Mouse (Mus musculus): ENCODE results near the gene Lpp. TPM values are rescaled to one million over a fixed set of nuclear protein-coding genes. Genes with fewer than 3 reads are reported as not detected.

Lpp gene
- total RNA-seq (2021): 1 to 10 TPM; 6.9 to 7.5 TPM
- long read RNA-seq, experiment 1, full-length matches to known transcripts: 1 of 7 reads
- long read RNA-seq, experiment 1, partial matches to known transcripts: 1 of 7 reads
- long read RNA-seq, experiment 1, other reads (novel, unspliced or antisense): 5 of 7 reads
- long read RNA-seq, experiment 2, full-length matches to known transcripts: 2 of 11 reads
- long read RNA-seq, experiment 2, partial matches to known transcripts: 1 of 11 reads
- long read RNA-seq, experiment 2, other reads (novel, unspliced or antisense): 8 of 11 reads

DNA sequence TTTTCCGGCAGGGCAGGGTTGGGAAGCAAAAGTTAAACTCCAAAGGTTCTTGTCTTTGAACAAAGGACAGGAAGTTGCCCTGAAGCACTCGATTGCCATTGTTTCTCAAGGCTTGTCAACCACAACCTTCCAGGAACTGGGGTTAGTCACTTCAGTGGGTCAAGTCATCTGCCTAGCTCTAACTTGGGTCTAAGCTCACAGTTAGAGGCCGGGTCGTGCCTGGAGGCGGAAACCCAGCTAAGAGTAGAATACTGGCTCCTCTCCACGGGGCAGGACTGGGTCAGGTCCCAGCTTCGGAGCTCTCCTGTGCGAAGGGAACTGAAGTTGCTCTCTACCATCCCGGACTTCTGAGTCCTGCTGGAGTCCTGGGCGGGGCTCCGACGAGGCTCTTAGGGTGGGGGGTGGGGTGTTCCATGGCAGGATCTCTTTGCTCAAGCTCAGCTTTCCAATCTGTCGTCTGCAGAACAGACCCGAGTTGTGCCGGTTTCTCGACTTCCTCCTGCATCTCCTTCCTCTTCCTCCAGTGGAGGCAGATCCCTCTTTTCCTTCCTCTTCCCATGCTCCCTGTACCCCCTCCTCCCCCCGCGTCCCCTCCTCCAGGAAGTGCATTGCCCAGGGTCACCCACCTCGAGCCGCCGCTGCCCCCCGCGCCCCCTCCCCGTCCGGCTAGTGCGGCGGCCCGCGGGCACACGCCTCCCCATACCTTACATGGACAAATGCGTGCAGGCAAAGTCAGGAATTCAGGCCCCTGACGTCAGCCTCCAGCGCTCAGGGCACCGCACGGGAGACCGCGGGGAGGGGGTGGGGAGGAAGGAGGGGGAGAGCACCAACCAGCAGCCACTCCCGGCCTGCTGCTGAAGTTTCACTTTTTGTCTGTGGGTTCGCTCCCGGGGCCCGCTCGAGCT is at the start of gene Lpp:
TSS of gene Lpp (plus strand) at position 857 of the 905 bp plus-strand sequence.
- Histone ChIP-seq H3K27ac (peak within 1 kb of the TSS; percentile 81), H3K4me3 (peak within 1 kb of the TSS; percentile 81)
- DNase-seq (ENCODE audit: extremely low spot score in 1 of 2, low spot score in 2 of 2): peak; percentile 29 to 49
- intact Hi-C loops (cut with DNase I): loop anchor here (2.0 to 5.0 kb wide), 2 partner anchors 404 to 669 kb away; partner anchors contain the start of genes Bcl6 and Gm37419
- TF ChIP-seq CTCF (IDR thresholded peaks at IDR 0.05): no peak

DNA sequence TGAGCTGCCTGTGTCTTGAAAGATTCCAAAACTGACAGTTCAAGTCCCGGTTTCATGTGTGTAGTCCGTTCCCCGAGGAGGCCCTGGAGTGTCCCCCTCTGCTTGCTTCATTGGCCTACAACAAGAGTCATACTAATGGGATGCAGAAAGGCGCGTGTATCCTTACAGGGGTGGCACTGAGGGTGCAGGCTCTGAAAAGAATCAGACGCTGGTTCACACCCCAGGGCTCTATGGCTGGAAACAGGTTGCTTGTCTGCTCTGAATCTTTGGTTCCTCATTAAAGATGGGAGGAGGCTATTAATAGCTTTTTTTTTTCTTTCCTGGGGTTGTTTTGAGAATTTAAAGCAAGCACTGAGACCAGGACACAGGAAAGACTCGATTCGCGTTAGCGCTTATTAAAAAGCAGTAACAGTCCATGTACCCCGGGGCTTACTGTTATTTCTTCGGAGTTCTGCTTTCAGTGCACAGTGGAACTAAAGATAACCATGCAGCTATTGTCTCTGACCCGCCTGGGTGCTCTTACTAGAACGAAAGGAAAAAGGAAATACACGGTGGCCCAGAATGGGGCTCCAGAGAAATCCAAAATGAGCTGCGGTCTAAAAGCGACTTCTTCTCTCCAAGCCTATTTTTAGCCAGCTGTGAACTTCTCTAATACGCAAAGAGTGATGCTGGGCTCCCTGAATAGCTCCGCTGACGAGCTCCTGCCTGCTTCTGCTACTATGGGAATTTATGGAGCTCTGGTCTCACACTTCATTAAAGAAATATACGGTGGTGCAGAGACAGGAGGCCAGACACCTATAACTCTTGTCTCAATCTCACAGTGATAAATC is 45.5 kb upstream of the Lpp start:
- intact Hi-C loops (cut with DNase I): no loop called here

DNA sequence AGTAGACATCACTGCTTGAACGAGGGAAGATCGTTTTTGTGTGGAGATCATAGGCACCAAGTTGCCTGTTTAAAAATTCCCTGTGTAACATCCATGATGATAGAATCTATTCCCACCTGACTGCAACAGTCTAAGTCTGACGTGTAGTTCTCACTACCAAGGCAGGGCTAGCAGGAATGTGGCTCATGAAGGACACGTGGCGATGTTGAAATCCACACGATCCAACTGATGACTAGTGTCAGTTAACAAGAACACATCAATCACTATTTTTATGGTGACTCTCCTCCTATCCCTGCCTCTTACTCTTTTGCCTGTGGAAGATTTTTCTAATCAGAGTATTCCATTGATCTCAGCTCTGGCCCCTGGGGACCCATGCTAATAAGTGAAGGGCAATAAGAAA is 43.0 kb upstream of the Lpp start:
- intact Hi-C loops (cut with DNase I): no loop called here
- H3K4me3 ChIP-seq: no peak overlapping the region
- no peak for DNase-seq (ENCODE audit: extremely low spot score in 1 of 2, low spot score in 2 of 2)
- no peak for TF ChIP-seq CTCF (IDR thresholded peaks at IDR 0.05)
- no peak overlapping the region for H3K27ac ChIP-seq

More for the DNA sequence above, 45.5 kb upstream of the Lpp start:
- Histone ChIP-seq H3K4me3 (peak overlapping the region; percentile 2), H3K27ac (peak overlapping the region; percentile 32; the same call in 1 of the 2 replicates)
- TF ChIP-seq CTCF (IDR thresholded peaks at IDR 0.05): no peak
- peak in 1 of 2 experiments; percentile 37 for DNase-seq (ENCODE audit: extremely low spot score in 1 of 2, low spot score in 2 of 2)

DNA sequence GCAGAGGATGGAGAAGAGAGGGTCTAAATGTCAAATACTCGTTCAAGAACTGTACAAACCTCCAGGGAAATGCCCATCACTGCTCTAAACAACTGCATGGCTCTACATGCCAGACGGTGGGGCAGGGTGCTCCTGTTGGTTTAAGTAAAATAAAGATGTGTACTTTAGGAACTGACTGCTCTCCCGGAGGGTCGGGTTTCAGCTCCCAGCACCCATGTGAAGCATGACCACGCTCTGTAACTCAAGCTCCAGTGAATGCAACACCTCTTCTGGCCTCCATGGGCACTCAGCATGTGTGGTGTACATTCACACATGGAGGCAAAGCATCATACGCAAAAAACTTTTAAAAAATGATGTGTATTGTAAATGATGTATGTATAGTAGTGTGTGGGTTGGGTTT is 42.6 kb upstream of the Lpp start:
- Histone ChIP-seq H3K4me3 (no peak overlapping the region), H3K27ac (no peak overlapping the region)
- intact Hi-C loops (cut with DNase I): no loop called here
- no peak for DNase-seq (ENCODE audit: extremely low spot score in 1 of 2, low spot score in 2 of 2)
- TF ChIP-seq CTCF (IDR thresholded peaks at IDR 0.05): no peak

DNA sequence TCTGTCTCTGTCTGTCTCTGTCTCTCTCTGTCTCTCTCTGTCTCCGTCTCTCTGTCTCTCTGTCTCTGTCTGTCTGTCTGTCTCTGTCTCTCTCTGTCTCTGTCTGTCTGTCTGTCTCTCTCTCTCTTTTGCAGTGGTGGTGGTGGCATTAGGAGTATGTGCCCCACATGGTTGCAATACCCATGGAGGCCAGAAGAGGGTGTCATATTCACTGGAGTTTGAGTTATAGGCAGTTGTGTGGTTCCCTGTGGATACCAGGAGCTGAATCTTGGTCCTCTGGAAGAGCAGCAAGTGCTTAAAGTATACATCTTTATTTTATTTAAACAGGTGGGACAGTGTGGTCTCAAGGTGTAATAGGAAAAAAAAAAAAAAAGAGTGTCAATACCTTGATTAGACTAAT is 41.5 kb upstream of the Lpp start:
- Histone ChIP-seq H3K4me3 (no peak overlapping the region), H3K27ac (no peak overlapping the region)
- DNase-seq (ENCODE audit: extremely low spot score in 1 of 2, low spot score in 2 of 2): no peak
- no peak; the same call in 1 of the 2 replicates for TF ChIP-seq CTCF (IDR thresholded peaks at IDR 0.05)
- intact Hi-C loops (cut with DNase I): no loop called here

DNA sequence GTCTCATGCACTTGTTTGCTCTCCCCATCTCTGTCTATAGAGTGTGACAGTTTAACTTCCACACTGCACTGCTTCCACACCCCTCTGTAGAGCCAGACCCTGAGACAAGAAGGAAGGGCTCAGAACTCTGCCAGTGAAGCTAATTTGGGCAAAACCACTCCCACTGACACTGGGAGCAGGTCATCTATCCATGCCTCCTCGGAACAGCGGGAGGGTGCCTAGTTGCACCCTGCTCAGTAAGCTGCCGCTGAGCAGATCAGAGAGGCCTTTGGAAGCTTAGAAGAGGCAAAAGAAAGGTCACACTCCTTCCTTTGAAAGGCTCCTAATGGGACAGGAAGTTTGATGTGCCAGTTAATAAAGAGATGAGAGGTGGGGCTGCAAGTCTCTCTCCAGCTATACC is 39.5 kb upstream of the Lpp start:
- Histone ChIP-seq H3K27ac (no peak overlapping the region), H3K4me3 (no peak overlapping the region)
- intact Hi-C loops (cut with DNase I): no loop called here
- DNase-seq (ENCODE audit: extremely low spot score in 1 of 2, low spot score in 2 of 2): no peak
- TF ChIP-seq CTCF (IDR thresholded peaks at IDR 0.05): no peak

DNA sequence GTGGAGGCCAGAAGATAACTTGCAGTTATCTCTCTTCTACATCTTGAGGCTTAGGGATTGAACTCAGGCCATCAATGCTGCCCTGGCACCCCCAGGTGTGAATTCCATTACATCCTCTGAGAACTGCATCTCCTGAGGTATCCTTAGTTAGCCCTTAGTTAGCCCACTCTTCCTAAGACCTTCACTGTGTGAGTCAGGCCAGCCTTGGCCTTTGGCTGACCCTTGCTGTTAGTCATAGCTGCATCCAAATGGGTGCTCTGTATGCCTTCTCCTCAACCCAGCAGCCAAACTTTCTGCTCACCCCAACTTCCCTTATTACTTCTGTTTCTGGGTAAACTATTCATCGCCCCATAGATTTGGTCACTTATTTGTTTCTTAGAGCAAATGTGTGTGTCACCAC is 31.6 kb upstream of the Lpp start:
- no peak overlapping the region for H3K27ac ChIP-seq
- no peak for TF ChIP-seq CTCF (IDR thresholded peaks at IDR 0.05)
- intact Hi-C loops (cut with DNase I): no loop called here
- H3K4me3 ChIP-seq: no peak overlapping the region
- DNase-seq (ENCODE audit: extremely low spot score in 1 of 2, low spot score in 2 of 2): no peak

DNA sequence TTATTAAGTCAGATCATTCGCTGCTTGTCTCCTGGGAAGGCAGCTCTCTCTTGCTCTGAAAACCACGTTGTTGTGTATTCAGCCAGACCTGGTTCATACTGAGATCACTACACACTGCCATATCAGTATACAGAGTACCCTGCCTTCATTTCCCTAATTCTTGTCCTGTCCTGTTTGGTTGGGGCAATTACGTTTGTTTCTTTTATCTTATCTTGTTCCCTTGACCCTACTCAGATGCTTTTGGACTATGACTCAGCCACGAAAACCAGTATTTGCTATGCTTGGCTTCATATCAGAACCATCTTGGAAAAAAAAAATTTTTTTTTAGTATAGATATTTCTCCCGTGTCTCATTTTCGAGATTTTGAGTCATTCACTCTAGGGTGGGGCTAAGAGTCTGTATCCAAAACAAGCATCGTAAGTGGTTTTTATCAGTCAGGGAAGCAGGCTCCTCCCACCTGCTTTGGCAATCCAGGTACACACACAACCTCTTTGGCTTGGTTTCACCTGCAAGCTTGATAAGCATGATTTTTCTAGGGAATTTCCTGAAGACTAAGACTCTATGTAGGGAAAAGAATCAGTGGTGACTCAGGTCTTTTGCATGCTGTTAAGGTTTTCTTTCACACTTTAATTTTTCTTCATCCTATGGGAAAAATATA is 29.1 kb upstream of the Lpp start:
- no peak for TF ChIP-seq CTCF (IDR thresholded peaks at IDR 0.05)
- no peak overlapping the region for H3K27ac ChIP-seq
- DNase-seq (ENCODE audit: extremely low spot score in 1 of 2, low spot score in 2 of 2): no peak
- no peak overlapping the region for H3K4me3 ChIP-seq
- intact Hi-C loops (cut with DNase I): no loop called here

DNA sequence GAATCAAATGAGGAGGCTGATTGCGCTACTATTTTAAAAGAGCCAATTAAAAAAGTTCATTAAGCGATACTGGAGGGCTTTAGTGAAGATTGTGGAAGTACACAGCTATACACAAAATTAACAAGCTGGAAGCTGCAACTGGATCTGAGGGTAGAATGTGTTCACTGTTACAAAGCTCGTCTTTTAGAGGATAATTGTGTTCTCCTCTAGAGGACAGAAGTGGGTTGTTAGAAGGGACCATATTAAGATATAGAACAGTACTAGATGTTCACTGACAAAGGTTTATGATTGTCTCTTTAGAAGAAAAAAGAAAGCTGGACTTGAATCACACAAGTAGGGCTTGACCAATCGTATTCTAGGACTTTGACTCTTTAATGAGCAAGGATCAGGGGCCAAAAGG is 27.4 kb upstream of the Lpp start:
- DNase-seq (ENCODE audit: extremely low spot score in 1 of 2, low spot score in 2 of 2): no peak
- TF ChIP-seq CTCF (IDR thresholded peaks at IDR 0.05): no peak; the same call in 1 of the 2 replicates
- no peak overlapping the region for H3K4me3 ChIP-seq
- H3K27ac ChIP-seq: no peak overlapping the region
- intact Hi-C loops (cut with DNase I): no loop called here

DNA sequence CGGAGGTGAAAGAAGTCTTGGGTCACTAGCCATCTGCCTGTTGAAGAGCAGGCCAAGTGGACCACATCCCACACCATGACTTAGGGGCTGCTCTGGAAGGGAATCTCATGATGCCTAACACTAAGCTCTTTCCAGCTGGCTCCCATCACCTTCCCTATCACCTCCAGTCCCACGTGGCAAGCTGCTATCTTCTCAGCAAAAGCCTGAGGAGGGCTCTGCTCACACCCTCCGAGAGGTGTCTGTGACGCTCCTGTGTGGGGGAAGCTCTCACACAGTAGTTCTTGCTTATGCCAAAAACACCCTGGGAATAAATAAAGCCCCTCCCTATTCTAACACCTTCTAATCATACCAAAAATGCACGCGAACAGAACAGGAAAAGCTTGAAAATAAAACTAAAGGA is 26.2 kb upstream of the Lpp start:
- intact Hi-C loops (cut with DNase I): no loop called here
- no peak overlapping the region for H3K4me3 ChIP-seq
- no peak for DNase-seq (ENCODE audit: extremely low spot score in 1 of 2, low spot score in 2 of 2)
- H3K27ac ChIP-seq: no peak overlapping the region
- no peak for TF ChIP-seq CTCF (IDR thresholded peaks at IDR 0.05)

DNA sequence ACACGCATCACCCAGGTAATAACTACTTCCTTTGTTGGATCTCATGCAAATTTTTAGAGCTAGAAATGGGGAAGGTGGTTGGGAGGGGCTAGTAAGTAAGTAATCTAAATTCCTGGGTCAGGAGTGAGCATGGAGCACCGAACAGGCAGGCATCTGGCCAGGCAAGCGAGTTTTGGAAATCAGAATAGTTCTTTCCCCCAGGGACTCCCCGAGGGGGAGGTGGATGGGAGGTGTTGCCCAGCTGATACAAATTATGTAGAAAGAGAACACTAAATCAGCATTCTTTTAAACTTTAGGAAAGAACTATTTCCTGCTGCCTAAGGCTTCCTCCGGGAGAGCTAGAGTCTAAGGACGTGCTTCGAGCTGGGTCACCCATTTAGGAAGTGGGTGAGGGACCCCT is 25.8 kb upstream of the Lpp start:
- DNase-seq (ENCODE audit: extremely low spot score in 1 of 2, low spot score in 2 of 2): no peak
- TF ChIP-seq CTCF (IDR thresholded peaks at IDR 0.05): no peak
- Histone ChIP-seq H3K4me3 (no peak overlapping the region), H3K27ac (no peak overlapping the region)
- intact Hi-C loops (cut with DNase I): no loop called here

Measured in left cerebral cortex, adult 2 months (tissue).